Mouse (Mus musculus) cerebellum, postnatal 14 days (tissue): ENCODE measurements at regions not wholly inside any gene's neighbourhood (a gene's known extent, or its start where the extent isn't known, plus 50 kb on each side); places are given as distances from the start of the nearest gene placed in this dataset.
A peak's percentile ranks its signal among the peaks of the same experiment; 100 is the strongest.

Source experiments
- DNase-seq, 2 experiments: peaks; one replicate each; pipeline ENCODE4 v3.0.0; 2021; ENCODE audit warnings: mixed read lengths in 2 of 2

DNA sequence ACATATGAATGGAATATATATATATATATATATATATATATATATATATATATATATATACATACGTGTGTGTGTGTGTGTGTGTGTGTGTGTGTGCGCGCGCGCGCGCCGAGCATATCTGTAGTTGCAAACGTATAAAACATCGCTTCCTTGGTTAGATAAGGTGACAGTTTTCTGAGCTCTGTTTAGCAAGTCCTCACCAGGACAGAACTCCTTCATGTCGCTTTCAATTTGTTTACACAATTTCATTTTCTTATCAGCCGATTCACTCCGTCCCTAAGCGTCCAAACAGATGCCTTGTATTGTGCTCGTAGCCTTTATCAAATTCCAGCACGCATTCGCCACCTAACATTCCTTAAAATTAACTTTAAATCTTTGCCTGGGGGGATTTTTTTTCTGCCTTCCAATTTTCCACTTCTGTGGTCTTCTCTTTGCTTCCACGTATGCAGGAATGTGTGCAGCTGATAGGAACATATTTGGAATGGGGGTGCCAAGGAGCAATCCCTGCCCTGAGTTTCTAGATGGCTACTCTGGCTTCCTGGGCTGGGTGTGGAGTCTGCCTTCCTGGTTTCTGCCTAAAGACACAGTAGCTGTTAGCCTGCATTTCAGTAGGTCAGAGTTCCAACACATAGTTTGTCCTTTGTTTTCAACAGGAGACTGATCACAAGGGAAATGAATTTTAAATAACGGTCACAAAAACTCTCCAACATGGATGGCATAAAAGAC, 575.7 kb downstream of the Robo2 start:
- DNase-seq = no peak

DNA sequence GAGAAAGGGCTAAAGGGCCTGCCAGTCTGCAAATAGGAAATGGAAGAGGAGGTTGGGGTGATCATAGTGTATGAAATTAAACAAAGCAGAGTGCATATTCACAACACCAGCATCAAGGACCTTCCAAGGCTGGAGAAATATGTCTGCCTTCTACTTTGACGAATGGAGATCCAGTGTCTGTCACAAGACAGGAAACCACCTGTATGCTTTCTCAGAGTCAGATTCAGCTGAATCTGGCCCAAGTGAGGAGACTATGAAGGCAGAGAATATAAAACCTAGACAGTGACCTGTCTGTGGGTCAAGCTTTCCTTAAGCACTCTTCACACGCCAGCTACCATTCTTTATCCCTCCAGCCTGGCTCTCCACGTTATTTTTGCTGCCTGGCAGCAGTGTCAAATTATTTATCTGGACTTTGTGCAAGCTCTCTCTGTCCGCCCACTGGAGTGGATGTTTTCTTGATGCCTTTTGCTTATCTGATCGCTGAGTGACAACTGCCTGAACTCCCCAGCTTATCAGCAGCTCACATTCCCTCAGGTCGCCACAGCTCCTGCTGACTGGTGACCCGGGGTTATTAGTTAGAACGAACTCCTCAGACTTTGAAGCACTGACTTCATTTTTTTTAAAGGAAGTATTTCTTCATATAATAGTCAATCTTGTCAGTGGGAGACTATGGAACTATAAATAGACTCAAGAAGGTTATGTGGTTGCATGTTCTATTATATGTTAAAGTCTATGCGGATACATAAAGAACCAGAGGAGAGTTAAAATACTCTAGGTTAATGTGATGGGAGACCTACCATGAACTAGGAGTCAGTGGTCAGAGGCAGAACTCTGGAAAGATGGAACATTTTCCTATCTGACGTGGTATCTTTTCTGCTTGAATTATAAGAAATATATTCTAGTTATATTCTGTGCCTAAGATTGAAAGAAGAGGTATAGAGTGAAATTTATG, 590.0 kb downstream of the Robo2 start:
- no peak for DNase-seq

DNA sequence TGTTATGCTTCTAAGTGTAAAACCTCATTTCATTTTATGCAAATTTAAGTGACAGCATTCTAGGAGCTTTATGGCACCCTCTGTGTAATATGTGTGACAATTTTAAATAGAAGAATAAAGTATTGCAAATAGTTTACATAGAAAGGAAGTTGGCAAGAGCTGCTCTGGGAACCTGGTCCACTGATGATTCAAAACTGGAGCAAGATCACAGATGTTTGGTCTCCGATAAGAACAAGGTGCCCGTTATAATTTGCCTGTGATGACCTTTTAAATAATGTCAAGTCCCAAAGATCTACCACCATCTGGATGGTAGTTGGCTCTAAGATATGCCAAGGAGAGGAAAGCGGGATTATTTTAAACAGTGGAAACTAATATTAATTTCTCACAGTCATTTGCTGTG, 607.1 kb downstream of the Robo2 start:
- no peak for DNase-seq

DNA sequence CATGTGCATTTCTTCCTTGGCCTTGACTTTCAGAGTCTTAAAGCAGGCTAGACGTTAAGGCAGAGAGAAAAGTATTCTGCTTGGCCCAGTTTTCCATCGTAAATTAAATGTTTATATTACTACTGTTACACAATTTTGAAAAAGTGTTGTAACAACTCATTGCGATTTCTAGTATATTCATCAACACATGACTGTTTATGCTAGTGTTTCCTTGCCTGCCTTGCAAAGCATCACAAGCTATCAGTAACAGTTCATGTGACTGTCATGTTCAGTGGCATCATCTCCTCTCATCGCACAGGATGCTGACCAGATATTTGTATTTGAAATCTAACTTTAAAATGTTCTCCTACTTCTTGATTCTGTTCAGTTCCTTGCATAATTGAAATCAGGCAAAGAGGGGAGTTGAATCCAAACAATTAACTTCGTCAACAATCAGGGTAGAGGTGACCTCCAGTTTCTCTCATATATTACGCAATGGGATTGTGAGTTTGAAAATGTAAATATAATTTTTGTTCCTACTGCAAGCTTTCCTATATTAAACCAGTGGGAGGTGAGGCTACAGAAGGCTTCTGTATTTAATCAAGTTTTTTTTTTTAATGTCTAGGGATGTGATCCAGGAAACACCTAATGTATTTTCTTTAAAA, 615.0 kb downstream of the Robo2 start:
- DNase-seq = no peak

DNA sequence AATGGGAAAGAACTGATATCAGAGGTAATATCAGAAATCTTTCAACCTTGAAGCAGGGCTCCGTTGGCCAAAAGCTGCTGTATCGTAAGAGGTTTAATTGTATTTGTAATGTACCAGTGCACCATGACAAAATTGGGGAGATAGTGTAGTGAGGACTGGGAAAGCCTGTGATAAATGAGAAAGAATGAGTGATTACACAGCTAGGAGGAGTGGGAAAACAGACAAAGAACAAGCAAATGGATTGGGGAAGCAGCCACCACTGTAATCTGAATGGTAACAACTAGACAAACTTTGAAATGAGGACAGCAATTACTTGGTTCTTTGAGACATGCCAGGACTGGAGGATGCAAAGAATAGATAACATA, 626.6 kb downstream of the Robo2 start:
- no peak for DNase-seq

DNA sequence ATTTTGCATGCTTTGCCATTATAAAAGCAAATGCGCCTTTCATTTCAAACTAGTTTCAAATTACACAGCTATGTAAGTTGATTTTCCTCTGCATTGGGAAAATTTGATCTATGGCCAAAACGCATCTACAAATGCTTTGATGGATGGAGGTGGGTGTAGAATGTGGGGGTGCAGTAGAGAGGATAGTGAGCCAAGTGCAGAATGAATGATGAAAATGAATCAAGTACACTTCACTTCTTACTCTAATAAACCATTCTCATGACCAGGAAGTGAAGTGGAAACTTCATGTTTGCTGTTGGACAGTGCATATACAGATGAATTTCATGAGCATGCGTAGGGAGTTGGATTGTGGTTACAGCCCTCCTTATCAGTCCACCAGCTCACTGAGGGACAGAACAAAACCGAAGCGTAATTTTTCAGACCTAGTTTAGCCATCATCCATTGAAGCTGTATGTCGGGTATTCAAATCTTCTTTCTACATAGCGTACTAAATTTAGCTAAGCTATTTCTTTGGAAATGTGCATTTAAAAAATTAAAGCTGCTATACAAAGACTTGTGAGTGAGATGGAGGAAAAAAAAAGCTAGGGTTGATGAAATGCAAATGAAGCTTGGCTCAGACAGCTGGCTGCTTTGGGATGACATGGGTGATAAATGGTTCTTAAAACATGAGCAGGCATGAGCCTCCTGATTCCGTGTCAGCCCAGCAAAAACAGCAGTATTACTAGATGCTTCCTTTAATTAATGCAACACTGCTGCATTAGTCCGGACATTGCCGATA, 627.1 kb downstream of the Robo2 start:
- no peak for DNase-seq

DNA sequence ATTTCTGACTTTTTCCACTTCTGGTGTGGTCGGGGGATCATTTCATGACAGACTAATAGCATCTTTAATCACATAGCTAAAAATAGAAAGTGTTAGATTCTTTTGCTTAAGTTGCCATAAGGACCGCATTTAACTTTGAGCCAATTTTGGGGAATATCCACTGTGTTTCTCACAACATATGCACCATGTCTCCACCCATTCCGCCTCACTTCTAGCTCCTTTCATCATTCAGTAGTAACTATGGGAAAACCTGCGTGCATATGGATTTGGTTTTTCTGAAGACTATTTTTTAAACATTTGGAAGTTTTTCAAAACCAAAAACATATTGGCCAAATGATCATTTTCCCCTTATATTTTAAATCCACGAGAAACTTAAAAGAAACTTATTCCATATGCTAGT, 639.2 kb downstream of the Robo2 start:
- DNase-seq = no peak

DNA sequence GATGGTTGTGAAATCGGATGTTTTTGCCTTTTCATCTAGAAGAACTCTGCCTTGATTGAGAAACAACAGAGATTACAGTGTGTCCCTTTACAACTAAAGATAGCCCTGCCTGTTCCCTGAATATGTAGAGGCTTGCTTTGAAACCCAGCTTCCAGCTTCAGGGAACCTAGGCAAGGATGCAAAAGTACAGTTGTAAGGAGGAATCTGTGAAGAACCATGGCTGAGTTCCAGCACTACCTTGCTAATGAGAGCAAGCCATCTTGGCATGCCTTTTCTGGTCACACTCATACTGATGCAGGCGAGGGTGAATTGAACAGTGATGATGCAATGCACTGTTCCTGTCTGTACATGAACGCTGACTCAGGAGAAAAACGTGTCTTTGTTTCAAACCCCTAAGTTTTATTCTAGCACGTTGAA, 641.2 kb downstream of the Robo2 start:
- DNase-seq = peak; percentile 19 to 21

DNA sequence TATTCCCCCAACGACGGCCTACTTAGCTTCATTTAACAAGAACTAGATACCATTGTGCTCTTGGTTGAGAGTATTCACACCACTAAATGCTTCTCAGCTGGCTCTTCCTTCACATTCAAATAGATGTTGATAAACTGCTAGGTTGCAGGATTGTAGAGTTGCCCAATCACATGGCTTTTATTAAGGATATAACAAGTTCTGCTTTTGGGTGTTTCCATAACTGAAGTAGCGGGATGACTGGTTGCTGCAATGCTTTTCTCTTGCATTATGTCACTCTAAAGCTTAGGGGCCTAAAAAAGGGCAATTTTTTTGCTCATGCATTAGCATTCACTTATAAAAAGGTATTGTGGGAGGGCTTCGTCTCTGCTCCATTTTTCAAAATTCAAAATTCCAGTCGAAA, 641.9 kb downstream of the Robo2 start:
- DNase-seq = no peak

DNA sequence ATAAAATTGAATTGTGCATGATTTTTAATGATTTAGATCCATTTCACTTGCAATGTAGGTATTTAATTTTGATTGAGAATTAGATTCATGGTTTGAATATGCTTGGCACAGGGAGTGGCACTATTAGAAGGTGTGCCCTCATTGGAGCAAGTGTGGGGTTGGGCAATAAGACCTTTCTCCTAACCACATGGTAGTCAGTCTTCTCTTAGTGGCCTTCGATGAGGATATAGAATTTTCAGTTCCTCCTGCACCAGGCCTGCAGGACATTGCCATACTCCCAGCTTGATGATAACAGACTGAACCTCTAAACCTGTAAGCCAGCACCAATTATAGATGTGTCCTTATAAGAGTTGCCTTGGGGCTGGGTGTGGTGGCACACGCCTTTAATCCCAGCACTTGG, 642.9 kb downstream of the Robo2 start:
- no peak for DNase-seq

DNA sequence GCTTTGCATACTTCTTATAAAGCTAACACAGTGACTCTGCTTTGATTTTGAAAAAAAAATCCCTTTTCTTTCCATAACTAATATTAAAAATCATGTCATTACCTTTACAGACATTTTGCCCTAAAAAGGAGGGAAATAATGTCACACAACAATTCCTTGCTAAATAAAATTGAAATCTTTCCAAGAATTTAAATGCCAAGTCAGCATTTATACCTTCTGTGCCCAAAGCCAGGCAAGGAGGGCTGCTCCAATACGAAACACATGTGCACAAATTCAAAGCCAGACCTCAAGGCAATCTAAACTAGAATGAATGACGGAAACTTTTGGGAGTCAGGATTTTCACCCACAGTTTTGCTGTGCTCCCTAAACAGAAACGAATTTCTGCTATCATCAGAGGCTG, 646.4 kb downstream of the Robo2 start:
- no peak for DNase-seq

DNA sequence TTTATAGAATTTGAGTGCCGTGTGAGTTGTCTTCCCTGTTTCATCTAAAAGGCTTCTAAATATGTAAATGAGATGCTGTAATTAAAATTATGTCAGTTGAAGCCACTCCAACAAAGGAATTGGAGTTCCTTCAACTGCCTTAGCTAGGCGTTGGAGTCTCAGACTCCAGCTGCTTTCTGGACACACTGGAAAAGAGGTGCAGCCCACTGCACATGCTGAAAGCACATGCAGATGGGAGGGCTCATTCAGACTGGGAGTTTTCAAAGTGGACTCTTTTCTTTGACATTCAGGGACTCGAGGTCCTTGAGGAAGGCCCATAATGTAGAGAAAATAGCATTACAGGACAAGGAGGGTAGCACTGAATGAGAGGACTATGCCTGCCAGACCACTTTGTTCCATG, 650.7 kb downstream of the Robo2 start:
- DNase-seq = no peak

DNA sequence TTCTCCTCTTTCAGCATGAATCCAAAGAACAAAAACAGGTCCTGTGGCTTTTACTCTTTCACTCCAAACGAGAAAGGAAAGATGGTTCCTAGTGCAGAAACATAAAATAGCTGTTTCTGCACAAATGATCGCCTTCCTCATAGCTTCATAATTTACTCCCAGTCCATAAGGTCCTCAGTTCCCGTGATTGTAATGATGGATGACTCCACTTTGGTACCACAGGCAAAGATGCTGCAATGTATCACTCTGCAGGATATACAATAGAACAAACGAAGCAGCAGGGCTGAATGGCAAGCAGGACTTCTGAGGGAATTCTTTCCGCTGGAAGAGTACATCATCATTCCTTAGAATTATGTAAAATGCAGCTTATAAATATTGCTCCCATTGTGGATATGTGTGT, 652.8 kb downstream of the Robo2 start:
- no peak for DNase-seq

DNA sequence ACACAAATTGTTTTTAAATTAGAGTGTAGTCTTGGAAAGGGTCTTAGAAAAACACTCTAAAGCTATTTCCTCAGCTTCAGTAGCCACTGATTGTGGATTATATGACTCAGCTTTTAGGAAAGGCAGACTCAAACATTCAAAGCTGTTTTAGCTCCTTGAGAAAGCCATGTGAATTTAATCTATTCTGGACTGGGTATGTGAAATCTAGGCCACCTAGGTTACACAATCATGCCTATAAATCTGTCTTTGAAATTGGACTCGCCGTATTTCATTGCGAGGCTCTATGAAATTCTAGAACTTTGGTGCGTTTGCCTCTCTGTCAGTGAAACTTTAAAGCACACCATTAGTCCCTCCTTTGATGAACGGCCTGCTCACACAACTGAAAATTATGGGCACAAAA, 657.3 kb downstream of the Robo2 start:
- no peak for DNase-seq

DNA sequence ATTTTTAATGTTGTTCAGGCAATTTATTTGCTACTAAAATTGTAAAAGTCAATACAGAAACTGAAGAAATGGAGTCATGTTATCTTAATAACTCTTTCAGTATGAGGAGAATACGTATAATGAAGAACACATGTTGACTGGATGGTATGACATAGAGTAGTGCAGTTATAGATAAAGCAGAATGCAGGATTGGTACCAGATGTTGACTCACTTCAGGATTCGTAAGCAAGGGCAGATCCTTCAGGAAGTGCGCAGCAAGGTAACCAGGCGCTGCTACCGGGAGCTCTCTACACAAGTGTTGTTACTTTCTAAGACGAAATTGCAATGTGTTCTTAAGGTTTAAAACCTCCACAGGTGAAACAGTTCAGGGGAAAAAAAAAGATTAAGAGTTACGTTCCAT, 683.3 kb downstream of the Robo2 start:
- no peak for DNase-seq

DNA sequence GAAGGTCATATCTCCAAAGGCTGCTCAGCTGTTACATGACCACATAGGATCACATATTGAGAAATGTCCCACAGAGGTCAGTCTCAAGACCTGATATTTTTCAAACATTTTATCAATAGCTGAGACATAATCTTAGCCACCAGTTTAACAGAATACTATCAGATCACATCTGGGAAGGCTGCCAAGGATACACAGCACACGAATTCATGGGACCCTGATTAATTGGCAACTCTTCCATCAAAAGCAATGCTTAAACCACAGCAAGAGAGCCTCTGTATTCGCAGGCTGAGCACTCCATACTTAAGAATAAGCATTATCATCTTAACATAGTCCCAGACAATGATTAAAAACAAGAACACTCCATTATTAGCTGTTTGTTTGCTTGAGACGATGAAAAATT, 691.9 kb downstream of the Robo2 start:
- DNase-seq = peak; percentile 9 to 13

DNA sequence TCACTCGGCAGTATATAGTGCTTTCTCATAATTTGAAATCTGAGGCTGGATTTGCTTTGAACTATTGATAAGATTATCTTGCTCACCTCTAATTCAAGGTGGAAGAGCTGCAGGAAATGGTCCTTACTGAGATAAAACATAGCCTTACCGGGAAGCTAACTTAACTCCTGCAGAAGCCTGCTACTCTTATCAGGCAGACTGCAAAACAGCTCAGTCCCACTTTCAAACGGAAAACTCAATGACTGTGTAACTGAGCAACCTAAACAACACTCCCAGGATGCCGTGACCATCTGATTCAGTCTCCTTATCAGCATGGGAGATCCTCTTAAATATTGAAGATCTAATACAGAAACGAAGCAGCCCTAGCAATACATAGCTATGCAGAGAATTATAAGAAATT, 695.3 kb downstream of the Robo2 start:
- DNase-seq = no peak

DNA sequence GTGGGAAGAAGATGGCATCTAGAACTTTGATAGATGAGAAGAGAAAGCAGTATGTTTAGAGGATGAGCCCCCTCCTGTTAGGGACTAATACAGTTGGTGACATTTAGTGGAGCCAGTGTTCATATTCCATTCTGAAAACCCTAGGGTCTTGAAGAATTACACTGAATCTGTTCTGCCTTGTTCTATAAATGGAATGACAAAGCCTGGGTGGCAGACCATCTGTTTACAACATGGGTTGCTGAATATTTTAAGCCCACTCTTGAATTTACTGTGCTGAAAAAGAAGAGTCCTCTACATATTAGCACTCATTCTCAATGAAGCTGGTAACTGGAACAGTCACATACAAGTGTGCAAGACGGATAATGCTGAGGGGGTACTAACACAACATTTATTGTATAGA, 704.6 kb downstream of the Robo2 start:
- DNase-seq = peak in 1 of 2 experiments; percentile 15

DNA sequence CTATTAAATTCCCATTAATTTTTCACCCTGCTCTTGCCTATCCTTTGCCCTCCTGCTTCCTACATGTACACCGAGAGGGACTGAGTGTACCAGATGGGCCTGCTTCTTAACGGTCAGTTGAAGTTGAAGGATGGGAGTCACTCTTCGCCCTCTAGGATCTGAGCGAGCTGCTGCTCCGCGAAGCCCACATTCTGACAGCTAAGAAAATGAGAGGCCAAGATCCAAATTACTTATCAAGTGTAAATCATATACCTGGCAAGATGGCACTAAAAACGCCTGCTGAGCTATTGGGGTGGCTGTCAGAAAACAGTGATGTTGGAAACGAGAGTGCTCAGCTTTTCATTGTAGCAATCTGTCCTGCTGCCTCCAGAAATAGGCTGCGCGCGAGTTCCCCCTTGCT, 722.4 kb downstream of the Robo2 start:
- DNase-seq = peak; percentile 56 to 72

DNA sequence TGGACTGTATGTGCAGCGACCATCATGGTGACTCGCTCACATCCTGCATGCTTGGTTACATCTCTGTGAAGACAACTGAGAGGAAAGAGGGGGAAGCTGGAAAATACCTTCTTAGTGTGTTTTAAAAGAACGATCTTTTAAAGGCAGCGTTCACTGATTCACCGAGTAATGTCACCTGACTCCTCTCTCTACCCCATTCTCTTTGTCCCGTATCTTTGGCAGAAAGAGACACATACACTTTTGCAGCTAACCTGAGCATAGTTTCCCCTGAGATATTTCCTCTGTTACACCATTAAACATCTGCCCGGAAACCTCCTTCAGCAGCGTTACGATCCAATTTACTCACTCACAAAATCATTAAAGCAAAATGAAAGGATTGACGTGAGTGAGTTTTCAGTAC, 731.8 kb downstream of the Robo2 start:
- DNase-seq = no peak

DNA sequence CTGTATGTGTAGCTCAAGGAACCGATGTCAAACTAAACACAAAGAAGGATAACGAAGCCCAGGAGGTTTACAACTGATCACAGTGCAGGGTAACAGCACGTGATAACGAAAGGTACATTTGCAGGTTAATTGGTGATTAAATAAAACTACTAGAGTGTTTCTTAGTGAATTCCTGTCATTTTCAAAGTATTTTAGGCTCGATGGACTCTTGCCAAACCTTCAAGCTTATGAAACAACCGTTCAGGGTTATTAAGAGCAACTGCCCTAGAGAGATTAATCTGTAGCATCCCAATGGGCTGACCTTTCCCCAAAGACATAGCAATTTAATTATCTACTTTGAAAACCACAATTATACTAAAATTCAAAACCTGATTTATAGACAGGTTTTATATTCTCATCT, 741.1 kb downstream of the Robo2 start:
- no peak for DNase-seq

DNA sequence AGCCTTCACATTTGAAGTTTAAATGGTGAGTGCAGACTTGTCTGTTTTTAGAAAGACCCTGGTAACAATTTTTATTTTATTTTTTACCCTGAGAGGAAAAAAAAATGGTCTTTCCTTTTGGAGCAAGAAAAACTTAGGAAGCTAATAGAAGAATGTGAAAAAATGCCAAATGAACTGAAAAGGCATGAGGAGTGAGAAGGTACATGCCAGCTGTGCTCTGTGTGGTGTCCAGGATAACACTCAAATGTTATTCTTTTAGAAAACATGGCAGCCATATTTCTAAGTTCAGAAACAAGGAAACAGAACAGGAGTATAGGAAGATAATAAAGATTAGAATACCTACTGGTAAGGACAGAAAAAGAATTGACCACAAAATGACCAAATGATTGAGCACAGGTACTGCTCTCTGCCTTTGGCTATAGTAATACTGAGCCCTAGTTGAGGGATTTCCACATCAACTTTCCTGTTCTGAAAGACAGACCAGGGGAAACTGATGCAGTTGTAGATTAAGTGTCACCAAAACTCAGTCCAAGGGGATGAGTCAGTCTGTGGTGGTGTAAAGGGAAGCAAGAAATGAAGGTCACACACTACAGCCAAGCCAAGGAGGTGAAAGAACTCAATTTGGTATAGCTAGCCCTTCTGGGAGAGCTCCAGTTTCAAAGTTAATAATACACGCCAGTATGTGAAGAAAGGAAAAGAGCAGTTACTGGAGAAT, 758.5 kb downstream of the Robo2 start:
- no peak for DNase-seq
